Mouse (Mus musculus) testis, adult 2 months (tissue): ENCODE results near the gene Arsb. TPM values are rescaled to one million over a fixed set of nuclear protein-coding genes. Genes with fewer than 3 reads are reported as not detected.

ENCODE experiments used
- H3K27ac ChIP-seq: fragments of 200-500 bp; 2 replicates; pipeline ENCODE4 v1.5.1; 2012; ENCODE audit warnings: low read depth, low read length; ENCODE audit not compliant: control insufficient read depth, insufficient read depth
- H3K27me3 ChIP-seq: fragments of 200-500 bp; 2 replicates; pipeline ENCODE4 v1.6.1; 2012; ENCODE audit warnings: mild to moderate bottlenecking, low read length, moderate library complexity; ENCODE audit not compliant: control insufficient read depth, insufficient read depth
- H3K36me3 ChIP-seq: fragments of 200-500 bp; 2 replicates; pipeline ENCODE4 v1.6.1; 2012; ENCODE audit warnings: mild to moderate bottlenecking, low read length; ENCODE audit not compliant: control insufficient read depth, insufficient read depth
- H3K4me1 ChIP-seq: fragments of 200-500 bp; 2 replicates; pipeline ENCODE4 v1.6.1; 2012; ENCODE audit warnings: low read length; ENCODE audit not compliant: control insufficient read depth, insufficient read depth
- H3K4me3 ChIP-seq: fragments of 200-500 bp; 2 replicates; pipeline ENCODE4 v1.5.1; 2012; ENCODE audit warnings: low read depth, mild to moderate bottlenecking, low read length, moderate library complexity, mixed read lengths; ENCODE audit not compliant: control insufficient read depth
- CTCF ChIP-seq: fragments of 200-500 bp; IDR thresholded peaks from 2 replicates; pipeline ENCODE4 v1.5.1; 2012; ENCODE audit warnings: low read depth, mild to moderate bottlenecking, inconsistent platforms, low read length, moderate library complexity; ENCODE audit not compliant: control insufficient read depth, insufficient read depth, insufficient replicate concordance
- POLR2A ChIP-seq: fragments of 200-500 bp; IDR thresholded peaks from 2 replicates; pipeline ENCODE4 v1.6.1; 2012; ENCODE audit warnings: low read depth, mild to moderate bottlenecking, inconsistent platforms, low read length, moderate library complexity; ENCODE audit not compliant: control insufficient read depth
- polyA plus RNA-seq: library from polyadenylated mRNA; depleted of rRNA; stranded (reverse); fragments of >200 nt; gene quantifications from 2 replicates; pipeline ENCODE4 v1.2.3, GENCODE M21; 2012; rRNA removed

Arsb gene
- polyA plus RNA-seq, result 5.8 and 6.9 TPM in 2 replicates

DNA sequence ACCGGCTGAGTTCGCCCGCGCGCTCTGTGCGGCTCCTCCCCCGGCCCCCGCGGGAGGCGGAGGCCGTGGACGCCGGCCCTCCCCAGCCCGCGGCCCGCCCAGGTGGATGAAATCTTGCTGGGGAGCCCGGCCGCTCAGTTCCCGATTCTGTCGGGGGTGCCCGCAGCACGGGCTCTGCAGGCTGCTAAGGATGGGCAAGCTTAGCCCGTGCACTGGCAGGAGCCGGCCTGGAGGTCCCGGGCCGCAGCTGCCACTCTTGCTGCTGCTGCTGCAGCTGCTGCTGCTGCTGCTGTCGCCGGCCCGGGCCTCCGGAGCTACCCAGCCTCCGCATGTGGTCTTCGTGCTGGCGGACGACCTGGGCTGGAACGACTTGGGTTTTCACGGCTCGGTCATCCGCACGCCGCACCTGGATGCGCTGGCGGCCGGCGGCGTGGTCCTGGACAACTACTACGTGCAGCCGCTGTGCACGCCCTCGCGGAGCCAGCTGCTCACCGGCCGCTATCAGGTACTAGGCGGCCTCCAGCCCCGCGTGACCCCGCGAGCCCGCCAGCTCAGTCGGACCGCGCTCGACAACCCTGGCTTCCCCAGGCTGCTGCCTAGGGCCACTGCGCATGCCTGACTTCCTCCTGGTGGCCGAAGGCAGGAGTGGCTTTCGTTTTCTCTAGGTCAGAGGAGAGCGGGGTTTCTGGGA, at the start of gene Arsb:
TSS of gene Arsb (plus strand) at position 43 of the 691 bp plus-strand sequence.
- H3K36me3 ChIP-seq, result no peaks in the 10 kb centered on the region

DNA sequence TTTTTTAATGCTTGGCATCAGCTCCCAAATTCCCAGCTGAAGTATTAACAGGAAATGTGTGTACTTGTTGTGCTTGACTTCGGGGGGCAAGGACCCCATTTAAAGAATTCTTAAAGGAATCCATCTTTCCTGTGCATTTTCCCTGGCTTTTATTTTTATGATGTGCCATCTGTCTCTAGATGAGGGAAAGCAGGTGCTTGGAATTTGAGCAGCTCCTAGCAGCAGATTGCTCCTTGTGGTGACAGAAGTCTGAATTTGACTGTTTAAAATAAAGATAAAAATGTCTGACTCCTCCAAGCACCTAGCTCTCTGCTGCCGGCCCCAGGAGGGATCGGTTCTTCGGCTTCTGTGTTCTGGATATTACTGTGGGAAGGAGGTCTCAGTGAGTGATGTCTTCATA, 49.5 kb upstream of the Arsb start:
- no peaks in the 10 kb centered on the region for H3K27me3 ChIP-seq
- H3K4me1 ChIP-seq, result no peaks in the 10 kb centered on the region
- no peak overlapping the region for H3K4me3 ChIP-seq
- no peak overlapping the region for H3K27ac ChIP-seq
- TF ChIP-seq POLR2A (no peak), CTCF (no peak)
- no peaks in the 10 kb centered on the region for H3K36me3 ChIP-seq

More for the DNA sequence above, at the start of gene Arsb:
- Histone ChIP-seq H3K4me1 (peaks cover 14% of the 10 kb centered on the region), H3K27ac (peak within 1 kb of the TSS; percentile 51; the same call in 1 of the 2 replicates), H3K27me3 (no peaks in the 10 kb centered on the region), H3K4me3 (peak within 1 kb of the TSS; percentile 85)
- TF ChIP-seq CTCF (peak; percentile 45; the same call in 1 of the 2 replicates), POLR2A (peak; percentile 53; the same call in 1 of the 2 replicates)

DNA sequence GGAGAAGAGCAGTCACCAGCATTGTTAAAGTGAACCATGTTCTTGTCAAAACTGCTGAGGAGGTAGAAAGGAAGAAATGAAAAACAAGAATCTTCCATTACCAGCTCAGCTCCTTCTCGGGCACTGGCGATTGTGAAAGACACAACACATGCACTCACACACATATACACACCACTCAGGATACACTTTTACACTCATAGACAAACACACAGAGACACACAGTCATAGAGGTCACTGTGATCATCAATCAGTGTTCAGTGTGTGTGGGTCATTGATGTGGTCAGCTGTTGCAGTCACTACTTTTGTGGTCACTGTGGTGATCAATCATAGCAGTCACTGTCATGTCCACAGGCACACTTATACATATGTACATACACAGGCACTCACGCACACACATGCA, 48.0 kb upstream of the Arsb start:
- H3K4me1 ChIP-seq, result no peaks in the 10 kb centered on the region
- no peaks in the 10 kb centered on the region for H3K27me3 ChIP-seq
- H3K27ac ChIP-seq, result no peak overlapping the region
- no peak overlapping the region for H3K4me3 ChIP-seq
- TF ChIP-seq POLR2A (no peak), CTCF (no peak)
- no peaks in the 10 kb centered on the region for H3K36me3 ChIP-seq

DNA sequence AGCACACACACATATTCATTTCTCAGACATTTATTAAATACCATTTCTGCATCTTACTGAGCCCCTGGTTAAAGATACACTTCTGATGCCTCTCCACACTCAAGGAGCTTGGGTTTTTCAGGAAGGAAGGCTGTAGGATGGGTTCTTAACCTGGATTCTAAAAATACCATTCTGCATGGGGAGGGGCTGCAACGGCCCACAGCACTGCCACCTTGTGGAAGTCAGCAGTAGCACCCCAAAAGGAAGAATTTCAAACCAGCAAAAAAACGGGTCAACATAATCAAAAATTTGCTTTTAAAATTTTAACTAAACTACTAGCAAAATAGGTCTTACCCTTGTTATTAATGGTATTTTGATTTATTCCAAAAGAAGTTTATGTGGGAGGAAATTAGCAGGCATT, 47.2 kb upstream of the Arsb start:
- Histone ChIP-seq H3K4me3 (no peak overlapping the region), H3K27ac (no peak overlapping the region), H3K27me3 (no peaks in the 10 kb centered on the region), H3K36me3 (no peaks in the 10 kb centered on the region), H3K4me1 (no peaks in the 10 kb centered on the region)
- TF ChIP-seq CTCF (peak; percentile 57; the same call in 1 of the 2 replicates), POLR2A (no peak)

DNA sequence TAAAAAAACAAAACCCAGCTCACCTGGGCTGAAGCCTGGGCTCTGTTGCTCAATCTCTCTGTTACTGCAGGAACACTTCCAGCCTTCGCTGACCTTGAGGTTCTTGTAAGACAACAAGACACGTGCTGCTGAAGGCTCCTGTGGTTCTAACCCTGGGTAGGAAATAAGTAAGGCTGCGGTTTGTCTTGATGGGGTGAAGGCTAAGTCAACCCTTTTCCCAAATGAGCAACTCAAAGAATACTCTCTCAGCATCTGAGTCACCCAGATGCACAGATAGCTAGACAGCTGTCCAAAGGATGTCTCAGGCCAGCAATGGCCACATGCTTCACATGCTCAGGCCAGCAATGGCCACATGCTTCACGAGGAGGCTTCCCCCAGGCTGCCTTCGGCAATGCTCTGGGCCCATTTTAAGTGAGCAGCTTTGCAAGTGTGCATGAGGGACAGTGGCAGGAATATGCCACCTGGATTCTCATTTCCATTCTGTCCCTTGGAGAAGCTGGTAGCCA, 36.2 kb upstream of the Arsb start:
- Histone ChIP-seq H3K27me3 (no peaks in the 10 kb centered on the region), H3K4me3 (no peak overlapping the region), H3K36me3 (no peaks in the 10 kb centered on the region), H3K27ac (no peak overlapping the region), H3K4me1 (no peaks in the 10 kb centered on the region)
- TF ChIP-seq CTCF (no peak), POLR2A (no peak)

DNA sequence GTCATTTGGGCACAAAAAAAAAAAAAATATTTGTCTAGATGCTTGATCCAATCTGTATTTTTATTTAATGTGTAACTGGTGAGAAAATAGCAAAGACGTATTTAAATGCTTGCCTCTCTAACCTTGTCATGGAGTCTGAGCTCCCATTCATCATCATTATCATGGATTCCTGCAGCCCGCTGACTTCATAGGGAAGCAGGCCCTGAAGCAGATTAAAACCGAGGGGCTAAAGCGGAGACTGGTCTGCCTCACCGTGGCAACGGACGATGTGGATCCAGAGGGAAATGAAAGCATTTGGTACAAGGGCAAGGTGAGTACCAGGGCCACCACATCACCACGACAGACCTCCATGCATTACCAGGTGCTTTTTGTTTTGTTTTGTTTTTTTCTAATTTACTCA, 27.3 kb upstream of the Arsb start:
- no peaks in the 10 kb centered on the region for H3K36me3 ChIP-seq
- H3K27ac ChIP-seq, result no peak overlapping the region
- H3K27me3 ChIP-seq, result no peaks in the 10 kb centered on the region
- TF ChIP-seq CTCF (no peak), POLR2A (no peak)
- H3K4me1 ChIP-seq, result no peaks in the 10 kb centered on the region
- no peak overlapping the region for H3K4me3 ChIP-seq

DNA sequence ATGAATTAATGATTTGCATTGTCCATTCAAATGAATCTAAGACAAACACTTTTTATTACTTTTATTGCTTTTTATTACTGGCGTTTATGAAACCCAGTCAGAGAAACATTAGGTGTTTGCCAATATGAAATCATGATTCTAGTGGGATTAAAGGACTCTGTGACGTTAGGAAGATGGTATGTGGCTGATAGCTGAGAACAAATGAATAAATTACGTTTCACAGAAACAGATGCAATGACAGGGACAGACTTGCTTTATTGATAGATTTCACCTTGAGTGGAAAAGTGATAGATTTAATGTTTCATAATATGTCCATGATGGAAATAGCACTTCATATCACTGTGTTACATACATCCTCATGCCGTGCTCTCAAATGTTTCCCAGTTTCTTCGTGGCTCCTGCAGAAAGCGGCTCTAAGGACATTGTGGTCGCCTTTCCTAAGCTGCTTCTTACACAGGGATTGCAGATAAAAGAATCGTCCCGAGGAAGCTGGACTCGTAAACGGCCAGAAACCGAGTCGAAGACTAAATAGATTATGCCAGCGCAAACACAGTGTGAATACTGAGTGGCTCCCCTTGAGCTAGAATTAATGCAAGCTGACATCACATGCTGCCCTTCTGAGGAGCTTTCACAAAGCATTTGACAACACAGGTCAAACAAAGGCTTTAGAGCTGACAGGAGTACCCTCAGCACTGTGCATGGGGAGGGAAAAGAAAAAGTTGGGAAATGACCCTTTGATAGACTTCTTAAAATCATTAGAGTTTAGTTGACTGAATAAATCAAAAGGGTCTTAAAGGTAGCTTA, 18.6 kb upstream of the Arsb start:
- H3K36me3 ChIP-seq, result no peaks in the 10 kb centered on the region
- TF ChIP-seq POLR2A (no peak), CTCF (no peak)
- H3K4me1 ChIP-seq, result no peaks in the 10 kb centered on the region
- no peak overlapping the region for H3K27ac ChIP-seq
- no peak overlapping the region for H3K4me3 ChIP-seq
- H3K27me3 ChIP-seq, result no peaks in the 10 kb centered on the region
